Mouse (Mus musculus): ENCODE measurements around the gene Cdc40. TPM values are rescaled to one million over a fixed set of nuclear protein-coding genes. Genes with fewer than 3 reads are reported as not detected.

Gene Cdc40
- polyA plus RNA-seq, 1 experiment: 6.0 TPM

DNA sequence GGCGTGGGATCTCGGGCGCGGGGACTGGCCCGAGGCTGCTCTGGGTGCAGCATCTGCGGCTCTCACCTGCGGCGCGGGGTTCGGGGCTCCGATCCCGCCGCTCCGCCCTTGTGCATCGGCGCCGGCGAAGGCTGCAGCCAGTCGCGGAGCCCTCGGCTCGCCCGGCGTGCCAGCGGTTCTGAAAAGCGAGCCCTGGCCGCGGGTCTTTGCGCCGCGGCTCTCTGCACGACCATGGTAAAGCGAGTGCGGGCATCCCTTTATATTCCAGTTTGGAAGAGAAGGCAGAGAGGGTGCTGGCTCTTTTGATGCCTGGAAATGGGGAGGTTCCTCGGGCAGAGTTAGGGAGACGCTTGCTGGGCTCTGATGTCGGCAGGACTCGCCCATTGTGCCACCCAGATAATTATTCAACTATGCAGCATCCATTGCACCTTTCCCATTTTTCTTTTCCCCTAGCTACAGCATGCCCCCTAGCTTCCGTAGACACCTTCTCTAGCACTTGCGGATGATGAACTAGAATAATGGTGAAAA lies 1.2 kb upstream of the Cdc40 start:
- Histone ChIP-seq H3K4me3 (ENCODE audit: control insufficient read depth, low read depth, low read length) (peak overlapping the region; percentile 89), H3K27me3 (ENCODE audit: control insufficient read depth, insufficient read depth, low read length) (no peaks in the 10 kb centered on the region), H3K36me3 (ENCODE audit: control insufficient read depth, insufficient read depth, low read length) (no peaks in the 10 kb centered on the region), H3K27ac (ENCODE audit: control insufficient read depth, insufficient read depth, low read depth, low read length) (no peak overlapping the region), H3K4me1 (ENCODE audit: control insufficient read depth, insufficient read depth, low read length) (no peaks in the 10 kb centered on the region)
- TF ChIP-seq POLR2A (IDR thresholded peaks at IDR 0.05; ENCODE audit: control insufficient read depth, low read depth, low read length) (no peak), CTCF (IDR thresholded peaks at IDR 0.05; ENCODE audit: control insufficient read depth, insufficient read depth, insufficient replicate concordance, low read depth, low read length) (no peak)

DNA sequence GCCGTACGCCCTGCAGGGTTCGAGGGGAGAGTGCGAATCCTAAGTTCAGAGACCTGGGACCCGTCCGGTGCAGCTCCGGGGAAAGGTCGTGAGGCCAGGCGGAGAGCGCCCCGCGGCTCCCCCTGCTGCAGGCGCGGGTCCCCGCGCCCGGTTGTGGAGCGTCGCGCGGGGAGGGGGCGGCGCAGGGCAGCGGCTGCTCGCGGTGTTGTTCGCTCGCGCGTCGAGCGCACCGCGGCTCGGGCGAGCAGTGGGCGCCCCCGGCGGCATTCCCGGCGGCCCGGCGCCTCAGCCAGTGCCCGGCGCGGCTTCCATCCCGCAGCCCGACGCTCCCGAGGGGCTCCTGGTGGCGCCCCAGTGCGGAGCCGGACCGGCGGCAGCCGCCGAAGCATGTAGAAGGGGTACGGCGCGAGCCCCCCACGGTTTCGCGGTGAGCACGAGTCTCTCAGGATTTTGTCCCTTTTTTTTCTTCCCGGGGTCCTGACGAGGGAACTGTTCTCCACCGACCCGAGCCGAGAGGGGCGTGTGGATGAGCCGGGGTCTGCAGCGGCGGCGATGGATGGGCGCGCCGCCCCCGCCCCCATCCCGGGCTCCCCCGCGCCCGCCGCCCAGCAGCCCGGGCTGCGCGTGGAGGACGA lies 650 bp upstream of the Cdc40 start:
- Histone ChIP-seq H3K4me1 (ENCODE audit: control insufficient read depth, insufficient read depth, low read length) (no peaks in the 10 kb centered on the region), H3K27me3 (ENCODE audit: control insufficient read depth, insufficient read depth, low read length) (no peaks in the 10 kb centered on the region), H3K4me3 (ENCODE audit: control insufficient read depth, low read depth, low read length) (peak overlapping the region; percentile 89), H3K27ac (ENCODE audit: control insufficient read depth, insufficient read depth, low read depth, low read length) (peak overlapping the region; percentile 87), H3K36me3 (ENCODE audit: control insufficient read depth, insufficient read depth, low read length) (no peaks in the 10 kb centered on the region)
- TF ChIP-seq CTCF (IDR thresholded peaks at IDR 0.05; ENCODE audit: control insufficient read depth, insufficient read depth, insufficient replicate concordance, low read depth, low read length) (no peak), POLR2A (IDR thresholded peaks at IDR 0.05; ENCODE audit: control insufficient read depth, low read depth, low read length) (no peak)

- Histone ChIP-seq H3K4me1 (ENCODE audit: control insufficient read depth, insufficient read depth, low read length) (no peaks in the 10 kb centered on the region), H3K36me3 (ENCODE audit: control insufficient read depth, insufficient read depth, low read length) (no peaks in the 10 kb centered on the region), H3K4me3 (ENCODE audit: control insufficient read depth, low read depth, low read length) (peak overlapping the region; percentile 100), H3K27ac (ENCODE audit: control insufficient read depth, insufficient read depth, low read depth, low read length) (peak overlapping the region; percentile 95), H3K27me3 (ENCODE audit: control insufficient read depth, insufficient read depth, low read length) (no peaks in the 10 kb centered on the region)
- no peak for TF ChIP-seq CTCF (IDR thresholded peaks at IDR 0.05; ENCODE audit: control insufficient read depth, insufficient read depth, insufficient replicate concordance, low read depth, low read length)
- no peak for TF ChIP-seq POLR2A (IDR thresholded peaks at IDR 0.05; ENCODE audit: control insufficient read depth, low read depth, low read length)
Measured at GRCm38 (mm10) chr10:40882333-40882732, 778 bp downstream of the Cdc40 start.

DNA sequence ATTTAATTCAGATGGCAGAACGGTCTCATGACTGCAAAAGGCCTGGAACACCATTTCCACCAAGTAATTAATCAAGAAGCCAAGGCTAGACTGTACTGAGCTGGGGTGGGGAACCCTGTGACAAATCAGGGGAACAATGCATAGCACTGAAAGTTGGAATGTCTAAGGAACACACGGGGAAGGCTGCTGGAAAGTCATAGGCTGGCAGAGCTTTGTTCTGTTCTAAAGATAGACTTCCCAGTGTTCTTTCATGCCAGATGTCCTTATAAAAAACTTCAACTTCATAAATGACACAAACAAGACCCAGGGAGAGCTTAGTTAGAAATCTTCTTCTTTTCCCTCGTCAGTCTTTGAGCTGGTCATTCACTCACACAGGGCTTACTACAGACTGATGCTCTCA lies 1.9 kb downstream of the Cdc40 start:
- H3K27ac ChIP-seq (ENCODE audit: control insufficient read depth, insufficient read depth, low read depth, low read length): no peak overlapping the region
- H3K4me1 ChIP-seq (ENCODE audit: control insufficient read depth, insufficient read depth, low read length): no peaks in the 10 kb centered on the region
- H3K4me3 ChIP-seq (ENCODE audit: control insufficient read depth, low read depth, low read length): no peak overlapping the region

DNA sequence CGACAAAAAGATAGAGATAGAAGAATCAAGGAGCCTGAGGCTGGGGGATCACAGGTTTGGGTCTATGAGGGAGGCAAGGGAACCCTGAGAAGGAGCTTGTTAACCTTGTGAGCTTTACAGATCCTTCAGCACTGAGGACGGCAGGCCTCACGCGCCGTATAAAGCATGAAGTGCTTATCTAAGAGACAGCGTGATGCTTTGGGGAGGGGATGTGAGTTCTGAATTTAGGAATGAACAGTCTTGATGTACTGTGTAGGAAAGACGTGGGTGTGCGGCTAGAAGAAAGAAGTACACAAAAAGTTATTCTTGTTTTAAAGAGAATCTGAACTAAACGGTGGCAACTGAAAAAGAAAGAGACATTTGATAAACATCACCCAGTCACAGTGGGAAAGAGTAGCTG lies 3.1 kb downstream of the Cdc40 start:
- no peak for TF ChIP-seq CTCF (IDR thresholded peaks at IDR 0.05; ENCODE audit: control insufficient read depth, insufficient read depth, insufficient replicate concordance, low read depth, low read length)
- no peak for TF ChIP-seq POLR2A (IDR thresholded peaks at IDR 0.05; ENCODE audit: control insufficient read depth, low read depth, low read length)
- Histone ChIP-seq H3K4me3 (ENCODE audit: control insufficient read depth, low read depth, low read length) (no peak overlapping the region), H3K27me3 (ENCODE audit: control insufficient read depth, insufficient read depth, low read length) (no peaks in the 10 kb centered on the region), H3K4me1 (ENCODE audit: control insufficient read depth, insufficient read depth, low read length) (no peaks in the 10 kb centered on the region), H3K36me3 (ENCODE audit: control insufficient read depth, insufficient read depth, low read length) (no peaks in the 10 kb centered on the region), H3K27ac (ENCODE audit: control insufficient read depth, insufficient read depth, low read depth, low read length) (no peak overlapping the region)

More for the DNA sequence above, 1.9 kb downstream of the Cdc40 start:
- TF ChIP-seq POLR2A (IDR thresholded peaks at IDR 0.05; ENCODE audit: control insufficient read depth, low read depth, low read length) (no peak), CTCF (IDR thresholded peaks at IDR 0.05; ENCODE audit: control insufficient read depth, insufficient read depth, insufficient replicate concordance, low read depth, low read length) (no peak)
- Histone ChIP-seq H3K36me3 (ENCODE audit: control insufficient read depth, insufficient read depth, low read length) (no peaks in the 10 kb centered on the region), H3K27me3 (ENCODE audit: control insufficient read depth, insufficient read depth, low read length) (no peaks in the 10 kb centered on the region)

GRCm38 (mm10) chr10:40878246-40878645 lies 4.9 kb downstream of the Cdc40 start:
- H3K27ac ChIP-seq (ENCODE audit: control insufficient read depth, insufficient read depth, low read depth, low read length): no peak overlapping the region
- TF ChIP-seq POLR2A (IDR thresholded peaks at IDR 0.05; ENCODE audit: control insufficient read depth, low read depth, low read length) (no peak), CTCF (IDR thresholded peaks at IDR 0.05; ENCODE audit: control insufficient read depth, insufficient read depth, insufficient replicate concordance, low read depth, low read length) (no peak)
- no peak overlapping the region for H3K4me3 ChIP-seq (ENCODE audit: control insufficient read depth, low read depth, low read length)

DNA sequence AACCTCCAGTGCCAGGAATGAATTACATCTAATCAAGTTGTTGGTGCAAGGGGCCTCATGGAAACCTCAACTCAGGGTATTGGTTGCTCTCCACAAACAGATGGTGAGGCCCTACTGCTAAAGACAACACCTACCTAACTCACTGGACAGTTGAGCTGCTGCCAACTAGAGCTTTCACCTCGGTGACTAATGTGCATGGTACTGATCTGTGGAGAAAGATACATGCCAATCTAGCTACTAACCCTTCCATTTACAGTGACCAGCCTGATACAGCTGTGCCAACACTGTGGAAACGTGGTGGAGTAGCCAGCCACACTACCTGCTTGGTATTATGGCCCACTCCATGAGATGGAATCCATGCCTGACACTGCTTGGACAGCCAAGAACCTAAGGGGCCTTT lies 11.1 kb downstream of the Cdc40 start:
- no peak for TF ChIP-seq POLR2A (IDR thresholded peaks at IDR 0.05; ENCODE audit: control insufficient read depth, low read depth, low read length)
- TF ChIP-seq CTCF (IDR thresholded peaks at IDR 0.05; ENCODE audit: control insufficient read depth, insufficient read depth, insufficient replicate concordance, low read depth, low read length): no peak
- no peaks in the 10 kb centered on the region for H3K4me1 ChIP-seq (ENCODE audit: control insufficient read depth, insufficient read depth, low read length)
- H3K4me3 ChIP-seq (ENCODE audit: control insufficient read depth, low read depth, low read length): no peak overlapping the region
- no peaks in the 10 kb centered on the region for H3K36me3 ChIP-seq (ENCODE audit: control insufficient read depth, insufficient read depth, low read length)
- H3K27me3 ChIP-seq (ENCODE audit: control insufficient read depth, insufficient read depth, low read length): no peaks in the 10 kb centered on the region
- no peak overlapping the region for H3K27ac ChIP-seq (ENCODE audit: control insufficient read depth, insufficient read depth, low read depth, low read length)

More at GRCm38 (mm10) chr10:40878246-40878645, 4.9 kb downstream of the Cdc40 start:
- Histone ChIP-seq H3K4me1 (ENCODE audit: control insufficient read depth, insufficient read depth, low read length) (no peaks in the 10 kb centered on the region), H3K36me3 (ENCODE audit: control insufficient read depth, insufficient read depth, low read length) (no peaks in the 10 kb centered on the region), H3K27me3 (ENCODE audit: control insufficient read depth, insufficient read depth, low read length) (no peaks in the 10 kb centered on the region)
